Mouse (Mus musculus): ENCODE measurements around the gene Atp5l.

GRCm38 (mm10) chr9:44903856-44904255 is 16.7 kb downstream of the Atp5l start:
- TF ChIP-seq POLR2A (IDR thresholded peaks at IDR 0.05; ENCODE audit: borderline replicate concordance, insufficient read depth, low read length) (no peak), CTCF (IDR thresholded peaks at IDR 0.05; ENCODE audit: borderline replicate concordance, insufficient read depth, low read depth, low read length) (no peak)
